Mouse (Mus musculus): ENCODE measurements at regions not wholly inside any gene's neighbourhood (a gene's known extent, or its start where the extent isn't known, plus 50 kb on each side); places are given as distances from the start of the nearest gene placed in this dataset.

- DNase-seq (ENCODE audit: low spot score): no peak
These were observed 53.3 kb upstream of the Tram2 start for GRCm38 (mm10) chr1:21132340-21132739.

- no peak for DNase-seq (ENCODE audit: low spot score)
These were observed 67.9 kb upstream of the Tram2 start for GRCm38 (mm10) chr1:21146961-21147360.

GRCm38 (mm10) chr1:21161742-21162141 is 56.6 kb upstream of the Tmem14a start:
- DNase-seq (ENCODE audit: low spot score): peak; percentile 94

GRCm38 (mm10) chr1:21166287-21166733 is 52.1 kb upstream of the Tmem14a start:
- peak; percentile 93 for DNase-seq (ENCODE audit: low spot score)

- DNase-seq (ENCODE audit: low spot score): peak; percentile 8
These were observed 51.6 kb upstream of the Tmem14a start for GRCm38 (mm10) chr1:21166762-21167161.
